Mouse (Mus musculus): ENCODE results near the gene Tubb1. TPM values are rescaled to one million over a fixed set of nuclear protein-coding genes. Genes with fewer than 3 reads are reported as not detected.
A peak's percentile ranks its signal among the peaks of the same experiment; 100 is the strongest.

Tubb1 gene
- total RNA-seq, 2 experiments from 2014 or later = not detected

DNA sequence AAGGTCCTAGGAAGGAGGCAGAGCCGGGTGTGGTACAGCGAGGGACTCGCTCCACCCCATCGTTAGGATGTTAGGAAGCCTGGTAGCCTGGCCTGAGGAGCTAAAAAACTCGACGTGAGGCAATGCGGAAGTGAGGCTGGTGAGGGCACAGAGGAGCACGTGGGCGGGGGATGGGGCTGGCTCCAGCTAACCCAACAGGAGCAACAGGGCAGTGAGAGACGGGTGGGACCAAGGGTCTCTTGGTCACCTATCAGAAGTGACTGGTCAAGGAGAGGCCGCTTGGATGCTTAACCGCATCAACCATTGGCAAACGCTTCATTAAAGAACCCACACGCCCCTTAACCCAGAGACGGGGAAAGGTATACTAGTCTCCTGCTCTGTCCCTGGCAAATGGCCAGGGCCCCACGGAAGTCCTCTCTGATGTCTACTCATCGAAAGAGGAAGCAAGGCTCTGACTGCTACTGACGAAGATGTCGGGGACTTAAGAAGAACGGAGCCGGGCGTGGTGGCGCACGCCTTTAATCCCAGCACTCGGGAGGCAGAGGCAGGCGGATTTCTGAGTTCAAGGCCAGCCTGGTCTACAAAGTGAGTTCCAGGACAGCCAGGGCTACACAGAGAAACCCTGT is 14.3 kb upstream of the Tubb1 start:
- intact Hi-C loops (cut with DNase I) = no loop called here
- DNase-seq (ENCODE audit: extremely low spot score in 1 of 2, low spot score in 2 of 2) = no peak
- no peak overlapping the region for H3K4me3 ChIP-seq
- H3K27ac ChIP-seq = no peak overlapping the region
- no peak for TF ChIP-seq CTCF (IDR thresholded peaks at IDR 0.05)

DNA sequence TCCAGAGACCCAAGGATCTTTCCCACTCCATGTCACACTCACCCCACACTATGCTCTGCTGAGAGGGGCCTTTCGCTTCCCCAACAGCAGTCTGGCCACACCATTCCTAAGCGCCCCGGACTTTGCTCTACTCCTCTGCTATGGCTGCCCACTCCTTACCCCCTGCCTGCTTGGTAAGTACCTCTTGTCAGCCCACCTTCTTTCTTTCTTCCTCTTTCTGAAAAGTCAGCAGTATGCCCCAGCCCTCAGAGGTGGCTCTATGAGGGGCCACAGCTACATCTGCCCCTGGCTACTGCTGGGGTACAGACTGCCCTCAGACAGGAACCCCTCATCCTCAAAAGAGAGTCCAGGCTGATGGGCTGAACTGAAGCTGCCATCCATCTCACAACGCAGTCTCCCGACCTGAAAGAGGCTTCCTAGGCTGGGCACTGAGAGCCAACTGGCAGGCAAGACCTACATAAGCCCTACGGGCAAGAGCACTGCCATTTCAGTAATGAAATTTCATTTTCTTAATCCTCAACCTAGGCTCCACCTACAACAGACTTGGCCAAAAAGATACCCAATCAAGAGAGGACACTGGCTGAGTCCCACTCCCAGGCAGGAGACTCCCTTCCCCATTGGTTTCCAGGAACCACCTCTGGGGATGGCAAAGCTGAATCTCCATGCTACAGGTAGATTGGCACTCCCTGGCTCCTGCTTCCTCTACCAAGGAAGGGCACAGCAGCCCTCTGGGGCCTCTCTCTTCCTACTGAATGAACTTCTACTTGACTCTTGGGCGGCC is 13.4 kb upstream of the Tubb1 start:
- Histone ChIP-seq H3K27ac (no peak overlapping the region), H3K4me3 (no peak overlapping the region)
- intact Hi-C loops (cut with DNase I) = no loop called here
- no peak for TF ChIP-seq CTCF (IDR thresholded peaks at IDR 0.05)
- no peak for DNase-seq (ENCODE audit: extremely low spot score in 1 of 2, low spot score in 2 of 2)

DNA sequence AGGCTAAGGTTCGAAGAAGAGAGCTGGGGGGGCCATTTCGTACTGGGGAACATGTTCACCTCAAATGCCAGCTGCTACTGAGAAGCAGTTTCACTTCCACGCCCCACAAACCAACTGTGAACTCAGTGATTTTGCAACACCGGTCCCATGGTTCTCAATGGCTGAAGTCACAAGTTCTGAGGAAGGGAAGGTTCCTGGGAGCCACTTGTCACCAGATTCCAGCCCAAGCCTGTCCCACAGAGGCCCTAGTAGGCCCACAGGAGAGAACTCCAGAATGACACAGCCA is 12.9 kb upstream of the Tubb1 start:
- DNase-seq (ENCODE audit: extremely low spot score in 1 of 2, low spot score in 2 of 2) = no peak
- Histone ChIP-seq H3K4me3 (no peak overlapping the region), H3K27ac (no peak overlapping the region)
- intact Hi-C loops (cut with DNase I) = no loop called here
- no peak for TF ChIP-seq CTCF (IDR thresholded peaks at IDR 0.05)

DNA sequence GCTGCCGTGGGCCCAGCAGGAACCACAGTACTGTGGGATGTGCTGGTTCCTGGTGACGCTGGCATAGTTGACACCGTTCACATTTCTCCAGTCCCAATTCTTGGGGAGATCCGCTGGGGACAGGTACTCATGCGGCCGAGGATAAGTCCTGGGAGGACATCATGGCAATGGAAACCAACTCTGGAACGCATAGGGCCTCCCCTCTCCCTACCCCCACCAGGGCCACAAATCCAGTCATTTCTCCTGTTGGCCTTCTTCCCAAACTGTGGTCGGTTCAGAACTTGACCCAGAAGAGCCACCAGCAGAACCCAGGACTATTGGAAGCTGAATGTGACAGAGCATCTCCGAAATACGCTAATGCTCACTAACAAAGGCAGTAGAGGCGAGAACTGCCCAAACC is 12.3 kb upstream of the Tubb1 start:
- no peak for DNase-seq (ENCODE audit: extremely low spot score in 1 of 2, low spot score in 2 of 2)
- intact Hi-C loops (cut with DNase I) = no loop called here
- Histone ChIP-seq H3K4me3 (peak overlapping the region; percentile 57), H3K27ac (peak overlapping the region; percentile 51; the same call in 1 of the 2 replicates)
- TF ChIP-seq CTCF (IDR thresholded peaks at IDR 0.05) = no peak

DNA sequence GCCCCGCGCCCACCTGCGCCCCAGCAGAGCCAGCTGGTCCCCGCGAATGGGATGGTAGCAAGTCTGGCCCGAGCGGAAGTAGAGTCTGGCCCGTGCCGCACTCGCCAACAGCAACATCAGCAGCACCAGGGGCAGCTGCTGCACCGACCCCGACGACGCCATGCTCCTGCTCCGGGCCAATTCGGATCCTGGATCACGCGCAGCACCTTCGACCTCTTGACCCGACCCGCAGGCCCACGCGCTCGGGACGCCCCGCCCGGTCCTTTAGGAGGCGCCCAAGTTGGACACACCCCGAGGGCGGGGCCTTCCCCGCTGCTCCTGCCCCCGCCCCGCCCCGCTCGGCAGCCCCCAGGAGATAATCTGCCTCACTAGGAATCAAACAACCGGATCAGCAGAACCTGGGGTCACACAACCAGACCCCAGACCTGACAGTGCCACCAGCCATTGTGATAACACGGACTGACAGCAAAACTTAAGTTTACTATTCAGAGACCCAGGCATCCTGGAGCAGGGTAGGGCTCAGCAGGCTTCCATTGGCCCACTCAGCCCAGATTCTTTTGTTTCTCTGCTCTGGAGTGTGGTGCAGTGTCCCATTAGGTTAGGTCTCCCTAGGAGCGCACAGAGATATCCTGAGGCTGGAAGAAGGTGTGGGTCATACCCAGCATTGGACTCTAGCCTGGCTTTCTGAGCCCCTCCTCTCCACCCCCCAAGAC is 11.6 kb upstream of the Tubb1 start, which contains the start of gene Ctsz:
Ctsz (minus strand) TSS at position 303 of the 713 bp plus-strand sequence.
- peak; percentile 33 to 48 for DNase-seq (ENCODE audit: extremely low spot score in 1 of 2, low spot score in 2 of 2)
- Histone ChIP-seq H3K27ac (peak within 1 kb of the TSS; percentile 51; the same call in 1 of the 2 replicates), H3K4me3 (peak within 1 kb of the TSS; percentile 57)
- no peak for TF ChIP-seq CTCF (IDR thresholded peaks at IDR 0.05)
- intact Hi-C loops (cut with DNase I) = no loop called here

DNA sequence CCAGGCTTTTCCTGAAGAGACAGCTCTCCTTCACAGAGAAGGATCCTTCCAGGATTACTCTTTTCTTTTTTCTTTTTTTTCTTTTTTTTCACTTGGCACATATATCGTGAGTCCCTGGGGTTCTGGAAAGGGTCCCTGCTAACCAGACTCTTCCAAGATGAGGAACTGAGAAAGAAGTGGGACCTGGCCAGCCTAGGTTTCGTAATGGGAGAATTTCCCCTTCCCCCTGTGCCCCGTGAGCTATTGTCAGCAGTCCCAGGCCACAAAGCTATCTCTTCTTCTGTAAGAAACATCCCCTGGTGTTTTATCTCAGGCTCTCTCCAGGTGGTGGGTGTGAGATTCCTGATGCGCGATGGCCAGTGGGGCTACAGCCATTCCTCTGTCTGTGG is 11.1 kb upstream of the Tubb1 start:
- intact Hi-C loops (cut with DNase I) = no loop called here
- no peak for DNase-seq (ENCODE audit: extremely low spot score in 1 of 2, low spot score in 2 of 2)
- Histone ChIP-seq H3K4me3 (no peak overlapping the region), H3K27ac (peak overlapping the region; percentile 26; the same call in 1 of the 2 replicates)
- TF ChIP-seq CTCF (IDR thresholded peaks at IDR 0.05) = no peak

DNA sequence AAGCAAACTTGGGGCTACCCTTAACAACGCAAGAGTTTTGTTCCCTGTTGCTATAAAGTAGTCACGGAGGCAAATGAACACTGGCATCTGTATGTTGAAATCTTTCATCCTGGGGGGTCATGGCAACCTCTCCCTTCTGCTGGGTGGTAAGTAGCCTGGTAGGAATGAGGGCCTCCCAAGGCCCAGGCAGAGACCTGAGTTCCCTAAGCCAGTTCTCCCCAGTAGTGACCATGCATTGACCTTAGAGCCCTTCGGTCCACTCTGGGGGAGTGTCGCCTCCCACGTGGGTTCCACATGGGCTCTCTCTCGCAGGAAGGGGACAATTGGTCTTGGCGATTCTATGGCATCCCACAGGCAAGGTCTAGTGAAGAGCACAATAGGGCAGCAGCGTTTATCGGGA is 10.5 kb upstream of the Tubb1 start:
- intact Hi-C loops (cut with DNase I) = no loop called here
- TF ChIP-seq CTCF (IDR thresholded peaks at IDR 0.05) = no peak
- no peak overlapping the region for H3K4me3 ChIP-seq
- H3K27ac ChIP-seq = no peak overlapping the region
- no peak for DNase-seq (ENCODE audit: extremely low spot score in 1 of 2, low spot score in 2 of 2)

DNA sequence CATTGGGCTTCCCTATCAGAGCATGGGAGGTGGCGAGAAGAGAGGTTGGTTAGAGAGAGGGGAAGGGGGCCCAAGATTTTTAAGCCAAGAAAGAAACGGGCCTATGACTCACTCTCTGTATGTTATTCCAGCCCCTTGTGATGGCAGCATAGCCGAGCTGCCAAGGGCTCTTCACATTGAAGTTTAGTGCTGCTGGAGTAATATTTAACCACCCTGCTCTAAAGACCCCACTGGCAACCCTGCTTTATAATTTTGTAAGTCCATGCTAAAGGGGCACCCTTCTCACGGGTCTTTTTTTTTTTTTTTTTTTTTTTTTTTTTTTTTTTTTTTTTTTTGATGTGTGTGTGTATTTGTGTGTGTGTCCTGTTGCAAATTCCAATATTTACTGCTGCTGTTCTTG is 8.6 kb upstream of the Tubb1 start:
- Histone ChIP-seq H3K27ac (no peak overlapping the region), H3K4me3 (no peak overlapping the region)
- intact Hi-C loops (cut with DNase I) = no loop called here
- no peak for TF ChIP-seq CTCF (IDR thresholded peaks at IDR 0.05)
- DNase-seq (ENCODE audit: extremely low spot score in 1 of 2, low spot score in 2 of 2) = no peak

DNA sequence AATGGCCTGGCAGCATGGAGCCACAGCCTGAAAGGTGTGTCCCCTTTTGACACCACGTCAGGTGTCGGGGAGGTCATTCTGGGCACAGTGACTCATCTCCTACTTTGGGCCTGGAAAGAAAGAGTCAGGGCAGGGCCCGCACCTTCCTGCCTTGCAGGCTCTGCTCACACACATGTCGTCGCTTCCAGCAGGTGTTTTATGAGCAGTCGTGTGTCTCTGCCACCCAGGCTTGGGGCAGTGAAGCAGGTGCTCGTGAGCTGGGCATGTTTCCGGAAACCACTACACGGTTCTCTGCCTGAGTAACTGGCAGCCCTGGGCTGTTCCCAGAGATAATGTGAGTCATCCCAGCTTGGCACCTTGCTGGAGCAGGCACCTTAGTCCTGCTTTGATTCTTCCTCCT is 8.0 kb upstream of the Tubb1 start:
- DNase-seq (ENCODE audit: extremely low spot score in 1 of 2, low spot score in 2 of 2) = no peak
- TF ChIP-seq CTCF (IDR thresholded peaks at IDR 0.05) = no peak
- Histone ChIP-seq H3K27ac (no peak overlapping the region), H3K4me3 (no peak overlapping the region)
- intact Hi-C loops (cut with DNase I) = no loop called here

DNA sequence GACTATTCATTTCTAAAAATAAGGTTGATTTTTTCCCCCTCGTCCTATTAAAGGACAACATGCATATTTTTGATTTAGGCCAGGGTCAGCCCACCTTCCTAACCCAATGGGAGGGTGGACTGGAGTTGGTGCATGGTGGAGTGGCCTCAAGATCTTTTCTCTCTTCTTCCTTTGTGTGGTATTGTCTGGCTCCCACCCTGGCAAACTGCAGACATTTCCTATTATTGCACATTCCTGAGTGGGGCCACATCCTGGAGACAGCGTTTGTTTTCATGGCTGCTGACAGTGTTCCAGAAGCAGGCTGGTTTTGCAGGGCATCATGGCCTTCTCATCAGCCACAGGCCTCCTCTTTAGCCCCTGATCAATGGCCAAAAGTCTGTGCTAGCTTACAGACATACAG is 7.4 kb upstream of the Tubb1 start:
- intact Hi-C loops (cut with DNase I) = no loop called here

DNA sequence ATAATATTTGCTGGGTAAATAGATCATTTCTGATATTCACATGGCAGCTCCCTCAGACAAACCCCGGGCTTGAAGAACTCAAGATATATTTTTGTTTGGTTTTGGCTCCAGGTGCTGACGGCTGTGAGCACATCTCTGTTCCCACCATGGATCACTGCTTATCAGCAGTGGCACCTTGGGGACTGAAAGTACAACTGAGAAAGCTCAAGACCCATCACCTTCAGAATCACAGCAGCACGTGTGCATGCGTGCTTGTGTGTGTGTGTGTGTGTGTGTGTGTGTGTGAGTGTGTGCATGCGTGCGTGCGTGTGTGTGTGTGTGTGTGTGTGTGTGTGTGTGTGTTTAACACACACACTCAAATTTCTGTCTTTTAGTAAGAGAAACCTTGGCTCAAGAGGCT is 6.1 kb upstream of the Tubb1 start:
- TF ChIP-seq CTCF (IDR thresholded peaks at IDR 0.05) = no peak
- intact Hi-C loops (cut with DNase I) = no loop called here
- DNase-seq (ENCODE audit: extremely low spot score in 1 of 2, low spot score in 2 of 2) = no peak
- no peak overlapping the region for H3K27ac ChIP-seq
- no peak overlapping the region for H3K4me3 ChIP-seq

More for the DNA sequence above, 7.4 kb upstream of the Tubb1 start:
- no peak overlapping the region for H3K27ac ChIP-seq
- no peak overlapping the region for H3K4me3 ChIP-seq
- no peak for TF ChIP-seq CTCF (IDR thresholded peaks at IDR 0.05)
- DNase-seq (ENCODE audit: extremely low spot score in 1 of 2, low spot score in 2 of 2) = no peak

DNA sequence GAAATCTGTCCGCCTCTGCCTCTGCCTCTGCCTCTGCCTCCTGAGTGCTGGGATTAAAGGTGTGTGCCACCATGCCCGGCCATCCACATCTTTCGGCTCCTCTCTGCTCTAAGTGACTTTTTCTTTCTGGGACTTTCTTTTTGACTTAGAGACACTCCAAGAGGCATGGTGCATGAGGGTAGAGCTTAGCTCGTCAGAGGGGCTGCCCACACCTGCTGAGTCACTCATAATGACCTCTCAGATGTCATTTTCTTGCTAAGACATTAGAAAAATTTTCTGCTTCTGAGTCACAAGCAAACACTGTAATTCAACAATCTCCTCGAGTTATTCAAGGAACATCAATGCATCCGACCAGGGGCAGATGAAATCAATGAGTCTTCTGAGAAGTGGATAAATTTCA is 5.5 kb upstream of the Tubb1 start:
- Histone ChIP-seq H3K4me3 (no peak overlapping the region), H3K27ac (no peak overlapping the region)
- no peak for DNase-seq (ENCODE audit: extremely low spot score in 1 of 2, low spot score in 2 of 2)
- TF ChIP-seq CTCF (IDR thresholded peaks at IDR 0.05) = no peak
- intact Hi-C loops (cut with DNase I) = no loop called here

Data from left cerebral cortex, adult 2 months (tissue).